Mouse (Mus musculus): ENCODE measurements at regions not wholly inside any gene's neighbourhood (a gene's known extent, or its start where the extent isn't known, plus 50 kb on each side); places are given as distances from the start of the nearest gene placed in this dataset.

GRCm38 (mm10) chr12:25623449-25623848 lies 526.5 kb upstream of the Id2 start:
- DNase-seq (ENCODE audit: inconsistent age in 2 of 2, low spot score in 1 of 2) = no peak

GRCm38 (mm10) chr12:25621142-25621541 lies 524.2 kb upstream of the Id2 start:
- no peak for DNase-seq (ENCODE audit: inconsistent age in 2 of 2, low spot score in 1 of 2)

- DNase-seq (ENCODE audit: inconsistent age in 2 of 2, low spot score in 1 of 2) = no peak
Observed at GRCm38 (mm10) chr12:25617521-25617920, 520.6 kb upstream of the Id2 start.

GRCm38 (mm10) chr12:25615377-25615776 lies 518.4 kb upstream of the Id2 start:
- DNase-seq (ENCODE audit: inconsistent age in 2 of 2, low spot score in 1 of 2) = no peak

GRCm38 (mm10) chr12:25613473-25613872 lies 516.5 kb upstream of the Id2 start:
- DNase-seq (ENCODE audit: inconsistent age in 2 of 2, low spot score in 1 of 2) = no peak

- peak; percentile 13 to 61 for DNase-seq (ENCODE audit: inconsistent age in 2 of 2, low spot score in 1 of 2)
Observed at GRCm38 (mm10) chr12:25609045-25609444, 512.1 kb upstream of the Id2 start.

GRCm38 (mm10) chr12:25605396-25605795 lies 508.5 kb upstream of the Id2 start:
- no peak for DNase-seq (ENCODE audit: inconsistent age in 2 of 2, low spot score in 1 of 2)

GRCm38 (mm10) chr12:25590262-25590661 lies 493.3 kb upstream of the Id2 start:
- DNase-seq (ENCODE audit: inconsistent age in 2 of 2, low spot score in 1 of 2) = no peak

- DNase-seq (ENCODE audit: inconsistent age in 2 of 2, low spot score in 1 of 2) = no peak
Observed at GRCm38 (mm10) chr12:25585746-25586145, 488.8 kb upstream of the Id2 start.

GRCm38 (mm10) chr12:25579407-25579806 lies 482.5 kb upstream of the Id2 start:
- no peak for DNase-seq (ENCODE audit: inconsistent age in 2 of 2, low spot score in 1 of 2)

- no peak for DNase-seq (ENCODE audit: inconsistent age in 2 of 2, low spot score in 1 of 2)
Observed at GRCm38 (mm10) chr12:25565131-25565530, 468.2 kb upstream of the Id2 start.

GRCm38 (mm10) chr12:25559601-25560000 lies 462.7 kb upstream of the Id2 start:
- DNase-seq (ENCODE audit: inconsistent age in 2 of 2, low spot score in 1 of 2) = no peak

- DNase-seq (ENCODE audit: inconsistent age in 2 of 2, low spot score in 1 of 2) = no peak
Observed at GRCm38 (mm10) chr12:25553656-25554055, 456.7 kb upstream of the Id2 start.

- DNase-seq (ENCODE audit: inconsistent age in 2 of 2, low spot score in 1 of 2) = no peak
Observed at GRCm38 (mm10) chr12:25549735-25550134, 452.8 kb upstream of the Id2 start.

- no peak for DNase-seq (ENCODE audit: inconsistent age in 2 of 2, low spot score in 1 of 2)
Observed at GRCm38 (mm10) chr12:25544253-25544652, 447.3 kb upstream of the Id2 start.

- no peak for DNase-seq (ENCODE audit: inconsistent age in 2 of 2, low spot score in 1 of 2)
Observed at GRCm38 (mm10) chr12:25534620-25534950, 437.6 kb upstream of the Id2 start.

- no peak for DNase-seq (ENCODE audit: inconsistent age in 2 of 2, low spot score in 1 of 2)
Observed at GRCm38 (mm10) chr12:25533709-25534619, 437.0 kb upstream of the Id2 start.

GRCm38 (mm10) chr12:25530483-25530882 lies 433.5 kb upstream of the Id2 start:
- peak; percentile 47 to 84 for DNase-seq (ENCODE audit: inconsistent age in 2 of 2, low spot score in 1 of 2)

GRCm38 (mm10) chr12:25529537-25529936 lies 432.6 kb upstream of the Id2 start:
- DNase-seq (ENCODE audit: inconsistent age in 2 of 2, low spot score in 1 of 2) = no peak

GRCm38 (mm10) chr12:25526639-25527038 lies 429.7 kb upstream of the Id2 start:
- no peak for DNase-seq (ENCODE audit: inconsistent age in 2 of 2, low spot score in 1 of 2)

GRCm38 (mm10) chr12:25516738-25517137 lies 419.8 kb upstream of the Id2 start:
- DNase-seq (ENCODE audit: inconsistent age in 2 of 2, low spot score in 1 of 2) = no peak

- DNase-seq (ENCODE audit: inconsistent age in 2 of 2, low spot score in 1 of 2) = no peak
Observed at GRCm38 (mm10) chr12:25513679-25514078, 416.7 kb upstream of the Id2 start.

- no peak for DNase-seq (ENCODE audit: inconsistent age in 2 of 2, low spot score in 1 of 2)
Observed at GRCm38 (mm10) chr12:25509666-25510065, 412.7 kb upstream of the Id2 start.
